Mouse (Mus musculus) neural tube, embryonic 11.5 days (tissue): Measurements from ENCODE around the gene Cbx4. TPM values are rescaled to one million over a fixed set of nuclear protein-coding genes. Genes with fewer than 3 reads are reported as not detected.

Experiments used
- ATAC-seq: fragments of 200-750 bp; cut with Nextera tagmentation; 2 replicates; pipeline ENCODE4 v1.8.0; 2017; ENCODE audit warnings: moderate number of reproducible peaks, mild to moderate bottlenecking, moderate TSS enrichment, moderate library complexity; ENCODE audit not compliant: insufficient read depth, low FRiP score, low TSS enrichment
- DNase-seq: peaks from one replicate; pipeline ENCODE4 v3.0.0-alpha.2; 2015; ENCODE audit warnings: low spot score
- H3K27ac ChIP-seq: fragments of 300-500 bp; sonication (generic); 2 replicates; pipeline ENCODE4 v1.5.1; 2014; ENCODE audit warnings: low read depth, mild to moderate bottlenecking, low read length
- H3K27me3 ChIP-seq: fragments of 300-500 bp; sonication (generic); 2 replicates; pipeline ENCODE4 v1.6.1; 2014; ENCODE audit warnings: mild to moderate bottlenecking, low read length, mixed read lengths; ENCODE audit not compliant: control insufficient read depth, insufficient read depth
- H3K36me3 ChIP-seq: fragments of 300-500 bp; sonication (generic); 2 replicates; pipeline ENCODE4 v1.6.1; 2014; ENCODE audit warnings: mild to moderate bottlenecking, low read length, moderate library complexity, mixed read lengths; ENCODE audit not compliant: control insufficient read depth, insufficient read depth
- H3K4me1 ChIP-seq: fragments of 300-500 bp; sonication (generic); 2 replicates; pipeline ENCODE4 v1.6.1; 2014; ENCODE audit warnings: low read length, mixed read lengths; ENCODE audit not compliant: control insufficient read depth, insufficient read depth
- H3K4me2 ChIP-seq: fragments of 300-500 bp; sonication (generic); 2 replicates; pipeline ENCODE4 v1.6.1; 2014; ENCODE audit warnings: low read depth, mild to moderate bottlenecking, moderate library complexity
- H3K4me3 ChIP-seq: fragments of 300-500 bp; sonication (generic); 2 replicates; pipeline ENCODE4 v1.5.1; 2014; ENCODE audit warnings: low read depth, low read length
- H3K9ac ChIP-seq: fragments of 300-500 bp; sonication (generic); 2 replicates; pipeline ENCODE4 v1.6.1; 2014; ENCODE audit warnings: mild to moderate bottlenecking, low read length
- H3K9me3 ChIP-seq: fragments of 300-500 bp; sonication (generic); 2 replicates; pipeline ENCODE4 v1.6.1; 2016; ENCODE audit warnings: low read length; ENCODE audit not compliant: control insufficient read depth
- WGBS: fragments of 180-500 bp; shearing (Covaris S2); extraction: QIAGEN DNeasy Blood & Tissue Kit; methylation state at CpG from one replicate; pipeline ENCODE4 v1.1.7; 2014; 5-methylcytosine and 5-hydroxymethylcytosine counted together
- polyA plus RNA-seq: library from polyadenylated mRNA; unstranded; fragments of >200 nt; fragmentation: Nextera tagmentation; extraction: Ambion mirVana; gene quantifications from 2 replicates; pipeline ENCODE4 v1.2.1, GENCODE M21; 2014

Gene Cbx4
- polyA plus RNA-seq, 1 experiment from 2014 or later: 6.1 TPM

DNA sequence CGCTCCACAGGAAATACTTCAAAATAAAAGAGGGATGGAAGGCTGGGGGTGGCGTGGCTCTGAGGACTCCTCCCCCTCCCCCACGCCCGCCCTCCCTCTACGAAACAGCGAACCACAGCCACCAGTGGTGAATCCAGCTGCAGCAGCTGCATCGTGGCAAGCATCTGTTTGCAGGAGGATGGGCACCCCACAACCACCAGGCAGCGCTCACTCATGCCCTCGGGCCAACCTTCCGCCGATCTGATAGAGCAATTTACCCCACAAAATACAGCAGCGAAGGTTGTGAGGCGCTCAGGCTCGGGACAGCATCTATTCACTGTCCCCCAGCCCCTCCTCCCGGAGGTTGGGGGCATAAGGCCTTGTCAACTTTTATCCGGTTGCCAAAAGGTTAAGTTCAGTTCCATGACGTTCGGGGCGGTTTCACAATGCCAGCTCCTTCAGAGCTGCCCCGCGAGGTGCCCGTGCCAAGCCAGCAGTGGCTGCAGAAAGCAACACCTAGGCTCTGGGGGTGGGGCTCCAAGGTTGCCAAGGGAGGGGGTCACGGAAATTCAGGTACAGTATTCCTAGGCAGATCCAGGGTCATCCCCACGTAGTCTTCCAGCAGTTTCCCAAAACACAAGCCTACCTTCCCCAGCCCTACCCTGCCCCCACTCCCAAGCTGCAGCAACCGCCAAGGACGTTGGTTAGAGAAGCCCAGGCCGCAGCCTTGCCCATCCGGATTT, 2.1 kb downstream of the Cbx4 start:
- Histone ChIP-seq H3K27ac (no peak overlapping the region), H3K27me3 (peaks cover 80% of the 10 kb centered on the region), H3K9ac (no peak overlapping the region), H3K4me1 (peaks cover 41% of the 10 kb centered on the region), H3K9me3 (no peaks in the 10 kb centered on the region), H3K36me3 (0 out of 2 replicates have a peak, but pooled peaks cover 2% of the 10 kb centered on the region), H3K4me2 (peak overlapping the region; percentile 84), H3K4me3 (peak overlapping the region; percentile 77; the same call in 1 of the 2 replicates)
- WGBS: 1% methylated on average over 28 of the region's 28 CpGs
- DNase-seq (no peak), ATAC-seq (no peak)

DNA sequence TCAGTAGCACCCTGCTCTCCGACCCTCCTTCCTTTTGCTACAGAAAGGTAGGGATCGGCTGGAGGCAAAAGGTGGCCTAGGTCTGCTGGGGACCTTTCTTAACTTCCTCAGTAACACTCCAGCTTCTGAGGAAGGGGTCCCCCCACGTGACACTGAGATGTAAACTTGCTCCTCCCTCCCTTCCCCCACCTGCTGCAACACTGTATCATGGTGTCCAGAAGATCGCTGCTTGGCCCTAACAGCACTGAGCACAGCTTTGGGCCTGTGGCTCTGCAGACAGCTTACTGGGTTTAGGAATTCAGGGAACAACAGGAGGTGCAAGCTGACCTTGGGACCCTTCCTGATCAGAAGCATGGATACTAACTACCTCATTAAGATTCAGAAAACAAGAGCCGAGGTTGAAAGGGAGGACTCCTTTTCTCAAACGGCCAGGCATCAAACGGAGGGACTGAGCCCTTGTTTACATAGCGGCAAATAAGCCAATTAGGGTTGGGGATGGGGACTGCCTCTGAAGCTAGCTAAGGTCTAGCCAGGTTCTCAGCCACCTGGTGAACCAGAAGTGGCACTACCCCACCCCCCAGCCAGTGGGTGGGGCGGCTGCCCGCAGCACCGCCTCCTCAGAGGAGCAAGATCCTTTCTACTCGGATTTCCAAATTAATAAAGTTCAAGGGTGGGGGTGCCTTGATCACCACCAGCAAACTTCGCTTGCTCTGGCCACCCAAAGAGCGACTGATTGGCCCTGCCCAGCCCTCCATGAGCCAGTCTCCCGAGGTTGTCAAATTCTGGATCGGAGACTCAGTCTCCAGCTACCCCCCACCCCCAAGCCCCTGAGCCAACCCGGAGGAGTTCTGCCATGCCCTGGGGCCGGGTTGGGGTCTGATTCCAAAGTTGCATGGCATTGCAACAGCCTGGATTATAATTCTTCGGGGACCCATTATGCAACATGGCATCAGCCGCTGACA, 3.1 kb downstream of the Cbx4 start:
- WGBS: 4% methylated on average over 20 of the region's 20 CpGs
- Histone ChIP-seq H3K4me3 (no peak overlapping the region), H3K9ac (no peak overlapping the region), H3K27ac (no peak overlapping the region), H3K4me1 (peaks cover 45% of the 10 kb centered on the region), H3K36me3 (0 out of 2 replicates have a peak, but pooled peaks cover 2% of the 10 kb centered on the region), H3K27me3 (peaks cover 73% of the 10 kb centered on the region), H3K9me3 (no peaks in the 10 kb centered on the region), H3K4me2 (peak overlapping the region; percentile 84)
- ATAC-seq: no peak
- DNase-seq: no peak

DNA sequence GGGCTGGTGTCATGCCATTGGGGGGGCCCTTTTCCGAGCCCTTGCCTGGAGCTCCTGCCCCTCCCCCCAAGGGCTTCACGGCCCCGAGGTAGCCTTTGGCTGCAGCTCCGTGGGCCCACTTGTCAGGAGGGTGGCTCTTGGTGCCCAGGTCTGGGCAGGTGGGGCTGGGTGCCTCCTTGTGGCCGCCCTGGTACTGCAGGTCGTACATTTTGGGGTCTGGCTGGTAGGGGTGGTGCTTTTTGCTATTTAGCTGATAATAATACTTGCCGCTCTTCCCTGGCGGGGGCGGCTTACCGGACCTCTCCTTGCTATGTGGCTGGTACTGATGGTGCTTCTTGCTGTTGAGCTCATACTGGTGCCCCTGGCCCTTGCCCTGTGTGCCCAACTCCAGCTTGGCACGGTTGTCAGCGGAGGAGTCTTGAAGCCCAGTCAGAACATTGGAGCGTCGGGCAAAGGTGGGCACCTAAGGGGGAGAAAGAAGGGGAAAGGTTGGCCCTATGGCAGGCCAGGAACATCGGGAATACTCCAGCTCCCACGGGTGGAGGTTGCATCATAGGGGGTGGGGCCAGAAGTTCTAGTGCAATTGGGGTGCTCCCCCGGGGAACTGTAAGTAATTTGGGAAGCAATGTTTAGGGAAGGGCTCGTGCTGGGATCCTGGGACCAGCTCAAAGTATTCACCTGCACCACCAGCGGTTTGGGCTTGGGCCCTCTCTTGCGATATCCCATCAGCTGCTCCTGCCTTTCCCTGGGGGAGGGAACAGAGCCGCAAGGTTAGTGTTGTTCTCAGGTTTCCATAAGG, 4.0 kb downstream of the Cbx4 start:
- H3K4me2 ChIP-seq: no peak overlapping the region
- DNase-seq (peak; percentile 62), ATAC-seq (no peak)
- WGBS: 5% methylated on average over 21 of the region's 21 CpGs
- peaks cover 64% of the 10 kb centered on the region for H3K27me3 ChIP-seq
- H3K9me3 ChIP-seq: no peaks in the 10 kb centered on the region
- 0 out of 2 replicates have a peak, but pooled peaks cover 2% of the 10 kb centered on the region for H3K36me3 ChIP-seq
- no peak overlapping the region for H3K4me3 ChIP-seq
- H3K27ac ChIP-seq: no peak overlapping the region
- peaks cover 42% of the 10 kb centered on the region for H3K4me1 ChIP-seq
- H3K9ac ChIP-seq: no peak overlapping the region

DNA sequence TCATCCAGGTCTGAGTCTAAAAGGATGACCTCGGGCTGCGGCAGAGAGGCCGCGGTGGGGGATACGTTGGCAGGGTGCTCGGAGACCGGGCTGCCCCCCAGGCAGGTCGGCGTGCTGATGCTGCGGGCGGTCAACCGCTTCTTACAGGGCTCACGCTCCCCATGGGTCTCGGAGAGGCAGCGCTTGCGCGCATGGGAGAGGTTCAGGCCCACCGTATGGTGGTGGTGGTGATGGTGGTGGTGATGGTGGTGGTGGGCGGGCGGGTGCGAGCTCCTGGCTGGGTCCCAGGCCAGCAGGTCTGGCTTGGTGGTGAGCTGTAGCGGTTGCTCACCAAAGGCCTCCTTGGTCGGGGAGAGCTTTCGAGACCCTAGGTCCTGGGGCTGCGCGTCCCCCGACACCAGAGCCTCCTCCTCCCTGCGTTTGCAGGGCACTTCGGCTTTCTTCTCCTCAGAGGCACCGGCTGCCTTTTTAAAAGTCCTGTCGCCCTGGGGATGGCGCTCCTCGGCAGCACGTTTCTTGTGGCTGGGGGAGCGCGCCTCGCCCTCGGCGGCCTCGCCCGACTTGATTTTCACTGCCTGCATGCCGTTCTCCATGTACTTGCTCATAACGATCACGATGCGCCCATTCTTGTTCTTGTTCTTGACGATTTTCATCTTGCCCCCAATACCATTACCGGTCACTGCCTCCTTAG, 4.7 kb downstream of the Cbx4 start:
- Histone ChIP-seq H3K4me2 (no peak overlapping the region), H3K9ac (no peak overlapping the region), H3K27ac (no peak overlapping the region), H3K27me3 (peaks cover 57% of the 10 kb centered on the region), H3K9me3 (no peaks in the 10 kb centered on the region), H3K36me3 (0 out of 2 replicates have a peak, but pooled peaks cover 2% of the 10 kb centered on the region), H3K4me3 (peak overlapping the region; percentile 8; the same call in 1 of the 2 replicates), H3K4me1 (peaks cover 42% of the 10 kb centered on the region)
- 5% methylated on average over 46 of the region's 47 CpGs for WGBS
- peak; percentile 37 for DNase-seq
- no peak for ATAC-seq

DNA sequence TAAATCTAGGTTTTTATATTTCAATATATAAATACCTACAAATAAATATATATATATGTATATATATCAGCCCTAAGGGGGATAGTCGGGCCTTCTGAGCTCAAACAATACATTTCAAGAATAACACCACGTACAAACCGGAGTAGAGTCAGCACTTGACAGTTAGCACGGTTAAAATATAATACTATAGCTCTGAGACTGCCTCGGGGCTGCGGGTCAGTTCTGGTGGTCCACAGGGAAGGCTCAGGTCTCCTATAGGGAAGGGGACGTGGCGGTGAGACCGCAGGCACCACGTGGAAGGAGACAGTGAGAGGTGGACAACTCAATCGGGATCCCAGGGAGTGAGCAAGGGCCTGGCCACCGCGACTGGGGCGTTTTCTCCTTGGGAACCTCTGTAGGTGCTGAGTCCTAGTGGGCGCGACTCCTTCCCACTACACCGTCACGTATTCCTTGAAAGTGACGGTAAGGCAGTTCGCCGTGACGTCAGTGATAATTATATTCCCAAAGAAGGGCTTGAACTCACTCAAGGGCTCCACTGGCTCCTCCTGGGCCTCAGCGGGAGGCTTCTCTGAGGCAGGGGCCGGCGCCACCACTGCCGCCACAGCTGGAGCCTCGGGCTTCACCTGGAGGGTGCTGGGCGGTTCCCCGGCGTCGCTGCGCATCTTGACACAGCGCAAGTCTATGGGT, 5.4 kb downstream of the Cbx4 start:
- peaks cover 59% of the 10 kb centered on the region for H3K27me3 ChIP-seq
- ATAC-seq (no peak), DNase-seq (peak; percentile 23)
- peaks cover 42% of the 10 kb centered on the region for H3K4me1 ChIP-seq
- H3K9me3 ChIP-seq: no peaks in the 10 kb centered on the region
- no peak overlapping the region for H3K27ac ChIP-seq
- H3K4me3 ChIP-seq: peak overlapping the region; percentile 8; the same call in 1 of the 2 replicates
- H3K9ac ChIP-seq: 0 out of 2 replicates have a peak overlapping the region, but pooled peaks have one; percentile 4
- 0 out of 2 replicates have a peak, but pooled peaks cover 2% of the 10 kb centered on the region for H3K36me3 ChIP-seq
- peak overlapping the region; percentile 19; the same call in 1 of the 2 replicates for H3K4me2 ChIP-seq
- 9% methylated on average over 33 of the region's 33 CpGs for WGBS

DNA sequence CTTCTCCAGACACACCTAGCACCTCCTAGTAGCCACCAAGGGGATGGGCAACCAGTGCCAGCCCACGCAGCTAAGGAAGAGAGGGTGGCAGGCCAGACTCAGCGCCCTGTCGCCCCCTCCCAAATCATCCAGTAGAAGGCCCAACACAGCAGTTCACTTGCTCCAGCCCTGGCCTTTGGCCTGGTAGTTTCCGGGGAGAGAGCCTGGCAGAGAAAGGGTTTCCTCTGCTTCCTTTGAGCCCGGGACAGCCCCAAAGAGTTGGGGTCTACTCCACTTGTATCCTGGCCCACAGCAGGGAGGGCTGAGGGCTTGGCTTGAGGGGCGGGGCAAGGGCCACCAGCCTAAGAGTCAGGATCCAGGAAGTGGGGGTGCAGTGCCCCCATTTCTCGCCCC, 6.6 kb downstream of the Cbx4 start:
- peaks cover 38% of the 10 kb centered on the region for H3K4me1 ChIP-seq
- H3K27ac ChIP-seq: no peak overlapping the region
- no peak overlapping the region for H3K9ac ChIP-seq
- 0 out of 2 replicates have a peak, but pooled peaks cover 2% of the 10 kb centered on the region for H3K36me3 ChIP-seq
- H3K9me3 ChIP-seq: no peaks in the 10 kb centered on the region
- no peak for DNase-seq
- peaks cover 59% of the 10 kb centered on the region for H3K27me3 ChIP-seq
- 0 out of 2 replicates have a peak overlapping the region, but pooled peaks have one; percentile 6 for H3K4me3 ChIP-seq
- 10% methylated on average over 7 of the region's 7 CpGs for WGBS
- no peak for ATAC-seq
- H3K4me2 ChIP-seq: peak overlapping the region; percentile 24; the same call in 1 of the 2 replicates

DNA sequence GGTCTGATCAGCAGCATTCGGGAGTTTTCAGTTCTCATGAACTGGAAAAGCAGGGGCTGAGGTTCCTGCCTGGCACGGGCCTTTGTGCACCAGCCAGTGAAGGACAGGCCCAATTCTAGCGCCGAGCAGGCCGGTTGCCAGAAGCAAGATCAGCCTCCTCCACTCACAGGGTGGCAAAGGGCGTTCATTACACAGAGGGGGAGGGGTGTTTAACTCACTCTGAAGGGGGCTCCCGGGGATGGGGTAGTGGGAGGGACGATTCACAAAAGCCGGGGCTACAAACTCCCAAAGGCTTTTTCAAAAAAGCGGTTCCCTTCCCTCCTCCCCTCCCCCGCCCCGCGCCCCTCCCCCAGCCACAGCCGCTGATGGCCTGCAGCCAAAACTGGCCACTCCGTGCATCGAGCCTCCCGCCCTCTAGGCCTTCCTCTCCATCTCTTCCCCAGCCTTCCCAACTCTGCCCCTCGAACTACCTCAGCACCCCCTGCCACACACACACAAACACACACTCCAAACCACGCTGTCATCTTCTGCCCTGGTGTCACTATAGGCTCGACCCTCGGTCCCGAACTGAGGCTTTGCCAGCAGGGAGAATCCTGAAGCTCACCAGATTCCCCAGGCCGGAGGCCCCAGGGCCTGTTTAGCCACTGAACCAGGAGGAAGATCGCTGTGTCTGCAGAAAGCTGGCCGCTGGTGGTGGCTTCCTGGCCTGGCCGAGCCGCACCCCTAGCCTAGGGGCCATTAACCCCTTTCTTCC, 7.2 kb downstream of the Cbx4 start:
- Histone ChIP-seq H3K27me3 (peaks cover 54% of the 10 kb centered on the region), H3K9me3 (no peaks in the 10 kb centered on the region), H3K27ac (no peak overlapping the region), H3K4me3 (0 out of 2 replicates have a peak overlapping the region, but pooled peaks have one; percentile 6), H3K4me2 (peak overlapping the region; percentile 24; the same call in 1 of the 2 replicates), H3K9ac (peak overlapping the region; percentile 23; the same call in 1 of the 2 replicates), H3K4me1 (peaks cover 32% of the 10 kb centered on the region), H3K36me3 (0 out of 2 replicates have a peak, but pooled peaks cover 2% of the 10 kb centered on the region)
- peak; percentile 58 for DNase-seq
- 2% methylated on average over 22 of the region's 27 CpGs for WGBS
- ATAC-seq: no peak
